Mouse (Mus musculus): ENCODE measurements around the gene Olfr1280. TPM values are rescaled to one million over a fixed set of nuclear protein-coding genes. Genes with fewer than 3 reads are reported as not detected.

The Olfr1280 gene
- polyA plus RNA-seq (2015; fragmentation: Illumina TruSeq; extraction: RNeasy Lipid Tissue Mini Kit (QIAGEN cat#74804); ENCODE audit: low read depth, low replicate concordance), result not detected

DNA sequence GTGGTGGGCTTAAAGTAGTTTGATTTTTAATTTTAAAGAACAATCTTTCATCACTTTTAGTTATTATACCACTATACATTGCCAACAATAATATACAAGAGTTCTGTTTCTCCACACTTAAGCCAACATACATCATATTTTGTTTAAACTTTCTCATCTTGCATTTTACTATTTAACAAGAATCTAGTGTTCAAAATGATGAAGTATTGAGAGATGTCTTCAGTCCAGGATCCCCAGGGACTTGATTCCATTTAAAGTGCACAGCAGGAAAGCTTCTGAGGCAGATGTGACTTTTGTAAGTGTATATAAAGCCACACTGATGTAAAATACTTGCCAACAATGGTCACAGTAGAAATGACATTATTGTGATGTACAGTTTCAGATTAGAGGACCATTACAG lies at the start of gene Olfr1280:
Olfr1280 (plus strand) TSS at position 301 of the 400 bp plus-strand sequence.

GRCm38 (mm10) chr2:111274006-111274405 lies 39.8 kb upstream of the Olfr1280 start, which contains the start of gene Olfr1277:
TSS of gene Olfr1277 (minus strand) at chr2:111274106.

DNA sequence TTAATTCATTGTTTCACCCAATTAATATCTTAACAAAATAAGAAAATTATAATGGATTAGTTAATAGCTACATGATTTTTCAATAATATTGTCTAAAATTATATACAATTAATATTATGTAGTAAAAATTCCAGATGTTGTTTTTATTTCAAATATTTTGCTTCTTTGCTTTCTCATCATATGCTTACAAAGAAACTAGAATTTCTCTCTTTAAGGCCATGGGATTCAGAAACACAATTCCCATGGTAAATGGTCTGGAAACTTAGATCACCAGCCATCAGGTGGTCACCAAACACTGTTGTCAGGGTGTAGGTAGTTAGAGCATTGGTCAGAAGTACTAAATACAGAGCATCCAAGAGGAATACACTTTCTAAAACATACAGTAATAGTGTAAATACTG lies 24.0 kb upstream of the Olfr1280 start, which contains the start of gene Olfr1278:
Olfr1278 (plus strand) TSS at position 301 of the 400 bp plus-strand sequence.

GRCm38 (mm10) chr2:111300374-111300773 lies 13.4 kb upstream of the Olfr1280 start, which contains the start of gene Olfr1279:
TSS of gene Olfr1279 (plus strand) at chr2:111300635.

DNA sequence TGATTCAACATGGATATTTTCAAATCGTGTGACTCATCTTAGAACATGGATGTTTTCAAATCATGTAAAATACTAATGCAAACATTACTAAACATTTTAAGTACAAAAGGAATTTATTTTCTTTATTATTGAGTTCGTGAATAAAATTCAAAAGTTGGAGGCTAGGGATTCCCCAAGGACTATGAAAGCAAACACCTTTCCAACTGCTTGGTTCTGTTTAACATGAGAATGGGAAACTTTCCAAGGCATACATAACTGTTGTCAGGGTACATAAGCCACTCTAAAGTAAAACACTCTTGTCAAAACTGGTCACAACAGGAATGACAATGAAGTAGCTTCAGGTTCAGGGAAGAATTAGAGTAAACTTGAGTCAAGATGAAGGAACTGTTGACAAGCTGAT lies 12.4 kb downstream of the Olfr1280 start, which contains the start of gene Olfr1281:
Olfr1281 (plus strand) TSS at position 301 of the 400 bp plus-strand sequence.

DNA sequence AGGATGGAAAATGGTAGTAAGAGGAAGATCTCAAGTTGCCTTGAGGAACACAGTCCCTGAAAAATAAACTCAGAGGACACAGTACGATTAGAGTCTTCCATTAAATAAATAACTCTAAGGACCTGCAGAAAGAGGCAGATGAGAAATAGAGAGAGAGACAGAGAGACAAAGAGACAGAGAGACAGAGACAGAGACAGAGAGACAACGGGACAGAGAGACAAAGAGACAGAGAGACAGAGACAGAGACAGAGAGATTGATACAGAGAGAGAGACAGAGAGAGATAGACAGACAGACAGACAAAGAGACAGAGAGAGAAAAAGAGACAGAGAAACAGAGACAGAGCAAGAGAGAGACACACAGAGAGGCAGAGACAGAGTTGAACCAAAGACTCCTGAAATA lies 22.2 kb downstream of the Olfr1280 start, which contains the start of gene Olfr1282:
Olfr1282 (minus strand) TSS at position 101 of the 400 bp plus-strand sequence.

DNA sequence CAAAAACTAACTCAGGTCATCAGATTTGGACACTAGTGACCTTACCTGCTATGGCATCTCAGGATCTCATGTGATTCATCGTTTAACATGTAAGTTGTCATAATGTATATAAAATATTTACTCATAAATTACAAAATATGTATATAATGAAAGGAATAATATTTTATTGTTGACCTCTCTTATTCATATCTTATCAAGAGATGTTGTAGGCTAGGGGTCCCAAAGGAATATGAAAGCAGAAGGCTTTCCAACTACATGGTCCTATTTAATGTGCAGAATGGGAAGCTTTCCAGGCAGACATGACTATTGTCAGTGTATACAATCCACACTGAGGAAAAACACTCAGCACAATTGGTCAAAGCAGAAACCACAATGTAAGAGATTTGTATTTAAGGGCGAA lies 52.7 kb downstream of the Olfr1280 start, which contains the start of gene Olfr1283:
Olfr1283 (plus strand) TSS at position 301 of the 400 bp plus-strand sequence.

GRCm38 (mm10) chr2:111375222-111375621 lies 61.4 kb downstream of the Olfr1280 start, which contains the start of gene Olfr1284:
TSS of gene Olfr1284 (plus strand) at chr2:111375522.

Other genes starting within 250 kb of the Olfr1280 start
- gene Gm13941, start 208.0 kb upstream of the Olfr1280 start, polyA plus RNA-seq (2015; fragmentation: Illumina TruSeq; extraction: RNeasy Lipid Tissue Mini Kit (QIAGEN cat#74804); ENCODE audit: low read depth, low replicate concordance), result not detected
- gene Gm15130, start 161.1 kb upstream of the Olfr1280 start, polyA plus RNA-seq (2015; fragmentation: Illumina TruSeq; extraction: RNeasy Lipid Tissue Mini Kit (QIAGEN cat#74804); ENCODE audit: low read depth, low replicate concordance), result not detected
- not detected for gene 4930430A15Rik, start 84.4 kb upstream of the Olfr1280 start, polyA plus RNA-seq (2015; fragmentation: Illumina TruSeq; extraction: RNeasy Lipid Tissue Mini Kit (QIAGEN cat#74804); ENCODE audit: low read depth, low replicate concordance)
- gene Olfr1275, start 78.7 kb upstream of the Olfr1280 start, polyA plus RNA-seq (2015; fragmentation: Illumina TruSeq; extraction: RNeasy Lipid Tissue Mini Kit (QIAGEN cat#74804); ENCODE audit: low read depth, low replicate concordance), result not detected
- not detected for gene Olfr1276, start 59.5 kb upstream of the Olfr1280 start, polyA plus RNA-seq (2015; fragmentation: Illumina TruSeq; extraction: RNeasy Lipid Tissue Mini Kit (QIAGEN cat#74804); ENCODE audit: low read depth, low replicate concordance)
- not detected for gene Olfr1277, start 39.9 kb upstream of the Olfr1280 start, polyA plus RNA-seq (2015; fragmentation: Illumina TruSeq; extraction: RNeasy Lipid Tissue Mini Kit (QIAGEN cat#74804); ENCODE audit: low read depth, low replicate concordance)
- gene Olfr1278, start 23.9 kb upstream of the Olfr1280 start, polyA plus RNA-seq (2015; fragmentation: Illumina TruSeq; extraction: RNeasy Lipid Tissue Mini Kit (QIAGEN cat#74804); ENCODE audit: low read depth, low replicate concordance), result not detected
- not detected for gene Olfr1279, start 13.4 kb upstream of the Olfr1280 start, polyA plus RNA-seq (2015; fragmentation: Illumina TruSeq; extraction: RNeasy Lipid Tissue Mini Kit (QIAGEN cat#74804); ENCODE audit: low read depth, low replicate concordance)
- gene Olfr1281, start 12.5 kb downstream of the Olfr1280 start, polyA plus RNA-seq (2015; fragmentation: Illumina TruSeq; extraction: RNeasy Lipid Tissue Mini Kit (QIAGEN cat#74804); ENCODE audit: low read depth, low replicate concordance), result not detected
- gene Olfr1282, start 22.1 kb downstream of the Olfr1280 start, polyA plus RNA-seq (2015; fragmentation: Illumina TruSeq; extraction: RNeasy Lipid Tissue Mini Kit (QIAGEN cat#74804); ENCODE audit: low read depth, low replicate concordance), result not detected
- not detected for gene Olfr1283, start 52.8 kb downstream of the Olfr1280 start, polyA plus RNA-seq (2015; fragmentation: Illumina TruSeq; extraction: RNeasy Lipid Tissue Mini Kit (QIAGEN cat#74804); ENCODE audit: low read depth, low replicate concordance)
- gene Olfr1284, start 61.5 kb downstream of the Olfr1280 start, polyA plus RNA-seq (2015; fragmentation: Illumina TruSeq; extraction: RNeasy Lipid Tissue Mini Kit (QIAGEN cat#74804); ENCODE audit: low read depth, low replicate concordance), result not detected
- gene Olfr1286, start 109.1 kb downstream of the Olfr1280 start, polyA plus RNA-seq (2015; fragmentation: Illumina TruSeq; extraction: RNeasy Lipid Tissue Mini Kit (QIAGEN cat#74804); ENCODE audit: low read depth, low replicate concordance), result not detected
- not detected for gene Olfr1287, start 135.1 kb downstream of the Olfr1280 start, polyA plus RNA-seq (2015; fragmentation: Illumina TruSeq; extraction: RNeasy Lipid Tissue Mini Kit (QIAGEN cat#74804); ENCODE audit: low read depth, low replicate concordance)
- gene Olfr1288, start 160.1 kb downstream of the Olfr1280 start, polyA plus RNA-seq (2015; fragmentation: Illumina TruSeq; extraction: RNeasy Lipid Tissue Mini Kit (QIAGEN cat#74804); ENCODE audit: low read depth, low replicate concordance), result not detected
- gene Olfr1289, start 166.8 kb downstream of the Olfr1280 start, polyA plus RNA-seq (2015; fragmentation: Illumina TruSeq; extraction: RNeasy Lipid Tissue Mini Kit (QIAGEN cat#74804); ENCODE audit: low read depth, low replicate concordance), result not detected
- gene Olfr1290, start 179.8 kb downstream of the Olfr1280 start, polyA plus RNA-seq (2015; fragmentation: Illumina TruSeq; extraction: RNeasy Lipid Tissue Mini Kit (QIAGEN cat#74804); ENCODE audit: low read depth, low replicate concordance), result not detected
- gene Olfr1291-ps1, start 183.2 kb downstream of the Olfr1280 start, polyA plus RNA-seq (2015; fragmentation: Illumina TruSeq; extraction: RNeasy Lipid Tissue Mini Kit (QIAGEN cat#74804); ENCODE audit: low read depth, low replicate concordance), result not detected
- not detected for gene Olfr1293-ps, start 211.2 kb downstream of the Olfr1280 start, polyA plus RNA-seq (2015; fragmentation: Illumina TruSeq; extraction: RNeasy Lipid Tissue Mini Kit (QIAGEN cat#74804); ENCODE audit: low read depth, low replicate concordance)
- gene Olfr1294, start 226.3 kb downstream of the Olfr1280 start, polyA plus RNA-seq (2015; fragmentation: Illumina TruSeq; extraction: RNeasy Lipid Tissue Mini Kit (QIAGEN cat#74804); ENCODE audit: low read depth, low replicate concordance), result not detected